Mouse (Mus musculus): ENCODE results near the gene Idh3g. TPM values are rescaled to one million over a fixed set of nuclear protein-coding genes. Genes with fewer than 3 reads are reported as not detected.

The Idh3g gene
- 100 to 1,000 TPM; 187 to 203 TPM for total RNA-seq (2021)
- long read RNA-seq, experiment 1, partial matches to known transcripts, result 3 of 168 reads
- long read RNA-seq, experiment 1, other reads (novel, unspliced or antisense), result 164 of 168 reads
- long read RNA-seq, experiment 2, partial matches to known transcripts, result 5 of 150 reads
- long read RNA-seq, experiment 2, other reads (novel, unspliced or antisense), result 142 of 150 reads

DNA sequence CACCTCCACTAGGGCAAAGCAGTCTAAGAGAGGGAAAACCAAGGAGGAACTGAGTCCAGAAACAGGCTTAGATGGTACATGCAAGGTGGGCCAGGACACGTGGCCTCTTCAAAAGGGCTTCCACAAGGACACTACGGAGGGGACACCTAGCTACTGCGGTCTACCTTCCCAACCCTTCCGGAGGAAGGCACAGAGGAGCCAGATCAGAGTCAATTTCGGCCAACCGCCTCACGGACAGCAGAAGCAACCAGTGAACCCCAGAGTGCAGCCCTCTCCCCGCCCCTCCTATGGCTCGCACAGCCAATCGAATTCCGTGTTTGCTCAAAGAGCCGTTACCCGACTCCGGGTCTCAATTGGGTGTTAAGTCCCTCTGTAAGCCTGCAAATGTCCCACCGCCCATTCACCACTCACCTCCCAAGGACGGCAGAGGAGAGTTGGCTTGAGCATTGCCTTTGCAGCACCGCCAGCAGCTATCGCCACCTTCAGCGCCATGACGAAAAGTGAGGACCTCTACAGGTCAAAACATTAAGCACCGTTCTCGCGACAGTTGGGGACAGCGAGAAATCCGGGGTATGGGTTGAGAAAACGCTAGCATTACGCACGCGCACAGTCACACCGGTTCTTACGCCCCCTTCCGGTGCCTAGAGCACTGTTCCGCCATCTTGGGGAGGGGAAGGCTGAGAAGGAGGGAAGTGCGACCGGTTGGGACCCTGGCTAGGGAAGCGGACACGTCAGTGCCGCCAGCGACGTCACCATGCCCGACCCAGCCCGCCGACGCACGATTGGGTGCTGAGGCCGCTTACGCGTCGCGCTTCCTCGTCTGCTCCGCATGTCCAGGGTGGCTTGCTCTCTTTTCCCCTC, at the start of gene Idh3g, which contains the start of gene Ssr4:
Gene Idh3g (minus strand): TSS at position 534 of the 861 bp plus-strand sequence.
Gene Ssr4 (plus strand): TSS at position 665 of the 861 bp plus-strand sequence.
- peak; percentile 83 to 91 for DNase-seq (ENCODE audit: low spot score in 2 of 2)

DNA sequence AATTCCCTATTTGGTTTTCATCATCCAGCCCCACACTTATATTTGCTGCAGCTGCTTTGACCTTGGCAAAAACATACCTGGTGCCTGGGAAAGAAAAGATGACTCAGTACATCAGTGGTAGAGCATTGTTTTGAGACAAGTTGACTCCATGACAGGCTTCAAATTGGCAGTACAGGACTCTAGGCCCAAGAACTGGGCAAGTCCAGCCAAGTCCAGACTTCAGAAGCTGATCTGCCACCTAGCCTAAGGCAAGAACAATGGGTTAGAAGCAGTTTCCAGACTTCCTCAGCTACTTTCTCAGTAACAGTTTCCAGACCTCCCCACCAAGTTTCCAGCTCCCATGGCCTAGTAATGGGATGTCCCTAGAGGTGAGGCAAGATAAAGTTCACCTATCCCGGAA, 49.0 kb upstream of the Idh3g start:
- no peak for DNase-seq (ENCODE audit: low spot score in 2 of 2)

DNA sequence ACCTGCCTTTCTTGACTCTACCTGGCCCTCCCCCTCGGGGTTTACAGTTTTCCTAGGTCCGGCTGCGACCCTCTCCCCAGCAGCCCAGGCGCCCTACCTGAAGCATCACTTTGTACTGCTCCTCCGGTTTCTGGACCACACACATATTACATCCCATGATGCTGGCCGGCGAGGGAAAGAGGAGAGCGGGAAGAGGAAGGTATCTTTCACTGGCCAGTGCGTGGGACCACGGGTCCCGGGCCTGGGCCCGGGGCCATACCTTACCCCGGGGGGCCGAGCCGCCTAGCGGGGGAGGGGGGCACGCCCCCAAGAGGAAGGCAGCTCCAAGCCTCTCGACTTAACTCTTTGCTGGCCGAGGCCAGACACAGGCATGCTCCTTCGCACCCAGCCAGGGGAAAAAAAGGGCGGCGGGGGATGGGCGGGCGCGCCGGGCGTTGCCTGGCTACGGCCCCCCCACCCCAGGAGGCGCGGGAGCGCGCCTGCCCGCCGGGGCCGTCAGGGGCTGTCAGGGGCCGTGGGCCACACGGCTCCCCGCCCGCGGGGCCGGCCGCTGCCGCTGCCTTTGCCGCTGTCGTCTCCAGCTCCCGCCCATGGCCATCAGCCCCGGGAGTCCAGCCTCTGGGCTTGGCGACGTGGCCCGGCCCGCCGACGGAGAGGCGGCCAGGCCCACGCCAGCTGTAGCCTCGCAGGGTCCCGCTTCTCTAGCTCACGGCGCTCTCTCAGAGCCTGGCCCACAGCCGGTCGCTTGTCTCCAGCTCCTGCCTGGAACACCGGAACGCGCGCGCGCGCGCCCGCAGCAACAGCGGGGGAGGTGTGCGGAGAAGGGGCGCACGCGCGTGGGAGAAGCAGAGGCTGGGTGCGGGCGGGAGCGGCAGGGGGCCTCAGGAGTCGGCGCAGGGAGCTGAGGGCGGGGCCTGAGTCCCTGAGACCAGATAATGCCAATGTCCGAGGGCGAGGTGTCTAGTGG, 37.8 kb upstream of the Idh3g start, which contains the start of gene Pdzd4:
Gene Pdzd4 (minus strand): TSS at position 785 of the 967 bp plus-strand sequence.
- DNase-seq (ENCODE audit: low spot score in 2 of 2), result peak; percentile 34 to 52

DNA sequence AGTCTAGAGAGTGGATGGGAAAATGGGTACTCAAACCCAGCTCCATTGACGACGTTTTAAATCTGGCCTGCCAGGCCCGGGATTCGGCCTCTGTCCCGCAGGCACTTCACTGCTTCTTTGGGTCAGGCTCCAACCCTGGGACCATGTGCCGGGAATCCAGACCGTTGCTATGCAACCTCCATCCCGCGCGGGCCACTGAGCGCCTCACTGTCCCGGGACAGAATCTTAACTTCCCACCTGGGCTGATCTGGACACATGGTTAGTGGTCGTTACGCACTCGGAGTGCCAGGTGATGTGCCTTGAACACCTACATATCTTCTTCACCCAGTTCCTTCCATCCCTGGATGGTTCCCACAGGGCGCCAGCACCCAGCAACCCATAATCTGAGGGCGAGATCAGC, 37.0 kb upstream of the Idh3g start:
- no peak for DNase-seq (ENCODE audit: low spot score in 2 of 2)

DNA sequence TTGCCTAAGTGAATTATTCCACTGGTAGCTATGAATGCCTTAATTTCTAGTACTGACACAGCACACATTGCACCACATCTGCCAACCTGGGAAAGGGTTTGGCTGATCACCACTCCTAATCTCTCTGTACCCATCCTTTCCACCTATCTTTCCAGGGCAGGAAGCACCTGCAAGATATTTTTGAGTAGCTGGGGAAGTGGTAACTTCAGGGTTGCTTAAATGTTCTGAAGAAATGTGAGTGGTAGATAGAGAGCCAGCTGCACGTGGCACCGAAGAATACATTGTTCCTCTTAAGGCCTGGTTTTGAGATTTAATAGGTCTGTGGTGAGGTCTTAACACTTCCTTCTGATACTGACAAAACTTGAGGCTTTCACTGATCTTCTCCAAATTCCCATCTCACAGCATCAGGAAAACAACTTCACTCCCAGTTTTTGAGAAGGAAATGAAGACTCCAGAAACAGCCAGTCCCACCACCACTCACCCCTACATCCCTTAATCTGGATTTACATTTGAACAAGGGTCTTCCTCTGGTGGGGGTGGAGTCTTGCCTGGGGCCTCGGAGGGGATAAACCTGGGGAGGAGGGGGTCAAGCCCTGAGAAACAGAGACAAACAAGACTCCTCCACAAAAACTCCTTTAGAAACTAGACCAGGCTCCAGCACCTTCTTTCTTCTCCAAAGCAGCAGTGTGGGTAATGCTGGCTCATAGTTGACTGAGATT, 30.1 kb upstream of the Idh3g start:
- DNase-seq (ENCODE audit: low spot score in 2 of 2), result no peak

DNA sequence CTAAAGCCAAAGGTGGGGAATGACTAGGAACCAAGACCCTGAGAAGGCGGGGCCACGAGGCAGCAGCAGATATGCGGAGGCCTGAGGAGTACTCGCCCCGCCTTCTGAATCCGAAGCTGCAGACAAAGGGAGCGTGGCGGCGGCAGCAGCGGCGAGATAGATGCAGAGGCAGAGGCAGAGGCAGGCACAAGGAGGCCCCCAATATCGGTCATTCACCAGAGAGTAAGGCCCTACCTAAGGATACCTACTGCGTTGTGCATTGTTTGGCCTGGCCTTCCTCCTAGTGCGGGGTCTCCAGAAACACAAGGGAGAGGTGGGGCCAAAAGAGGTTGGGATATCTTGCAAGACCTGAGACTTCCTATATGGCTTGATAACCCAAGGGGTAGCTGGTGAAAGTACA, 28.4 kb upstream of the Idh3g start:
- no peak for DNase-seq (ENCODE audit: low spot score in 2 of 2)

DNA sequence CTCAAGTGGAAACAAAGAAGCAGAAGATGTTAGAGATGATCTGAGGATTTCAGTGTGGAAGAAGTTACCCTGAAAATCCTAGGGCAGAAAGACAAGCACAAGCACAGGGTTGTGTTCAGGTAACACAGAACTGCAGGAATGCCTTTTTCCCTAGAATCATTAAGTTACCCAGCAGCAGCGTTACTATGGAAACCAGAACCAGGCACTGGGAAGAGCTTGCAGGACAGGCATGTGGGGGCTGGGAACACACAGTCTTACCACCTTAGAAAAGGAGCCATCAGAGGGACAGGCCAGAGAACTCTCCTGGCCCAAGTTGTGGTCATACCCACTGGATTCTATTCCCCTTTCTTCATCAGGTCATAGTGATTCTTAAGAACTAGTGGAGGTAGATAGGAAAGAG, 19.1 kb upstream of the Idh3g start:
- DNase-seq (ENCODE audit: low spot score in 2 of 2), result no peak

DNA sequence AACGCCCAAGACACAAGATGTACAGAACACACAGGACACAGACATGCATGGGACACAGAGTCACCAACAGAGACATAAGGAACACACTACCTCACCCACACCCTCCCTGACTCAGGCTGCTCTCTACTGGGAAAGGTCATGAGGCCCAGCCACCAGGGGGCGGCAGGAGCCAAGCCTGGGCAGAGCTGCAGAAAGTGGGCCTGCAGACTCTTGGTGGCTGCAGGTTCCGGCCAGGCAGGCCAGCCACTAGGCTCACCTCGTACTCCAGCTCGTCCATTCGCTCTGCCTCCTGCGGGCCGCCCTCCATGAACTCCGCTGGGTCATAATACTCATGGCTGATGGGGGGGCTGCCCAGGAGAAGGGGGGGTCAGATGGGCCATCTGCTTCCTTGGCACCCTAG, 11.8 kb upstream of the Idh3g start:
- DNase-seq (ENCODE audit: low spot score in 2 of 2), result peak; percentile 53 to 55

DNA sequence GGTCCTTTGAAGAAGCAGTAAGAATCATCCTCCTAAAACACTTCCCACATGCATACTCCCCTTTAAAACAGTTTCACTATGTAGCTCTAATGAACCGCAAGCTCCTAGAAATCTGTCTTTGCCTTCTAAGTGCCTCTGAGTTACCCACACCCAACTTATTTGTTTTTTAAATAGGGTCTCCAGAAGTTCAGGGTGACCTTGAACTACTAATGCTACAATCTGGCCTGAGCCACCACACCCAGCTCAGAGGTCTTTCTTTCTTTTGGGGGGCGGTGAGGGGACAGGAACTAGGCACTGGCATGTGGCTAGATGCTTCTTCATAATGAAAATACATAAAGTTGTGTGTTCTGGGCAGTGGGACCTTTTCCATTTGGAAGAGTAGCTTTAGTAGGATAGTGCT, 10.8 kb upstream of the Idh3g start:
- no peak for DNase-seq (ENCODE audit: low spot score in 2 of 2)

DNA sequence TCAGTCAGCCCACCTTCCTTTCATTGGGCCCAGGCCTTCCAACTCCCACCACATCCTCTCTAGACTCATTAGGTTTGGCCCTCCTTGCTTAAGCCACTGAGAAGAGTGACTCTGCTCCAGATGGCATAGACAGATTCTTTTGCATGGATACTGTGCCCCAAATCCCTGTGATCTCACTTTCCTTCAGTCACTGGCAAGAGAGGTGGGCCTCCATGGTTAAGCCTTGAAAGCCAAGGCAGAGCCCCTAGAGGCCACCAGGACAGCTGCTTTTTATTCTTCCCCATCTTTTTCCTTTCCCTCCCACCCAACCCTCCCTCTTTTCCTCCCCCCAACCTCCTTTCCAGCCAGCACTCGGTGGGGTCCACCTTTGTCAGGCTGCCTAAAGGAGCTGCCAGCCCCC, 6.8 kb upstream of the Idh3g start:
- no peak for DNase-seq (ENCODE audit: low spot score in 2 of 2)

DNA sequence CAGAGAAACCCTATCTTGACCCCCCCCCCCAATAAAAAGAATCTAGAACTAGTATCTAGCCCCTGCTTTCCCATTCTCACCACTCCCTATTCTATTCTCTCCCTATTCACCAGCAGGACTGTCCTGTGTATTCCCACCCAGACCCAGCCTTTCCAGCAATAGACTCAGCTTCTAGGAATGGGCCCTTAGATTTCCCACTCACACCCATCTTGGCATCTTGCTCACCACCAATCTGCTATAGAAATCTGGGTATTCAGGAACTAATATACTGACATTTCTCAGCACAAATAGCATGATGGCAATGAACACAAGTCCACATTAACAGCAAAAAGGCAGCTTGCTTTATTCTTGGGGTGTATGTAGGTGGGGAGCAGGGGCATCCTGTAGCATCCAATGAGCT, 6.3 kb upstream of the Idh3g start:
- no peak for DNase-seq (ENCODE audit: low spot score in 2 of 2)

DNA sequence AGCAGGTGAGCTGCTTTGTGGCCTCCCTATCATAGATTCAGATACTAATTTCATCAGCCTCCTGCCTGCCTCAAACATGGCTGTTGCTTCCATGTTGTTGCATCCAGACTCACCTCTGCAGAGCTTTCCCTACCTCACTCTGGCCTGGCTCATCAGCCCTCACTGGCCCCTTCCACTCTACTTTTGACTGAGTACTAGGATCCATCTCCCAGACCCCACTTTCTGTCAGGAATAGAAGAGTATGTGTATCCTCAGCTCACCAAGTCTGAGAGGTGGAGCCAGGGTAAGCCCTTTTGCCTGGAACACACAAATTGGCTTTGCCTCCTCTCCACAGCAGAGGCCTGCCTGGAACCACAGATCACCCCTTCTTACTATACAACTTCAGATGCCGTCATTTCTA, 1.8 kb upstream of the Idh3g start:
- no peak for DNase-seq (ENCODE audit: low spot score in 2 of 2)

DNA sequence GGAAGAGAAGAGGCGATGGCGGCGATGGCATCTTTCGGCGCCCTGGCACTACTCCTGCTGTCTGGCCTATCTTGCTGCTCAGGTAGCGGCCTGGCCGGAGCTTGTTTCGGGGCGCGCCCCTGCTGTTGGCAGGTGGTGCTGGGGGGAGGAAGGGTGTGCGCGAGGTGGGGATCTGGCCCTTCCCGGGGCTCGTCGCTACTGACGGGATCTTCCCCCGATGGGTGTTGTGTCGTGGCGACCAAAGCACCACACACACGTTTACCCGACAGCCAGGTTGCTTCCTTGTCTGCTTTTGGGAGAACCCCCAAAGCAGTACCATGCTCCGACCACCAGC, 495 bp upstream of the Idh3g start:
- no peak for DNase-seq (ENCODE audit: low spot score in 2 of 2)

DNA sequence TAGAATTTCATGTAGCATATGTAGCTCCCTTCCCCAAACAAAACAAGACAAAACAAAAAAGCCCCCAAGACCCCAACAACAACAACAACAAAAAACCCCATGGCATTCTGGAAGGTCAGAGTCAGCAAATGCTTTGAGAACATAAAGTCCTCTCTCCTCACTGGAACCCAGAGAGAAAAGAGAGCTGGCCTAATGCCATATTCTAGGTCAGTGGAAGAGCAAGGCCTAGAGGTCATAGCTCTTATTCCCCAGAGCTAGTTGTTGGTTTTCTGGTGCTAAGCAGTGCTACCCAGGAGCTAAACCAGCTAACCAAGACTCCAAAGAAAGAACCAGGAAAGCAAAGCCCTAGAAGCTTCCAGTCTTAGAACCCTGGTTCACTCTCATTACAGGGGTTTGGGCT, 1.0 kb downstream of the Idh3g start:
- DNase-seq (ENCODE audit: low spot score in 2 of 2), result no peak

DNA sequence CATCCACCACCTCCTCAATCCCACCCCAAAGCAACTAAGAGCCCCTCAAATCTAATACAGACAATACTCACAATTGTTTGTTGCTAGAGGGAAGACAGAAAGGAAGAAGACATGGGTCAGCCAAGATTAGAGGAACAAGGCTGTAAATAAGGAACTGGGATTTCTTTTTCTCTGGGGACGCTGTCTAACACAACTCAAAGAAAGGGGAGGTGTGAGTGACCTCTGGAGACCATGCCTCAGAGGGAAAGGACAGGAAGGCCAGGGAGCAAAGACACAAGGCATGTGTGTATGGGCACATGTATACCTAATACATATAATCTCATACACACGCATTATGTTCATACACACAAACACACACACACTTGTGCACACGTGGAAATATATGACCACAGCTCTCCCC, 4.5 kb downstream of the Idh3g start:
- DNase-seq (ENCODE audit: low spot score in 2 of 2), result no peak

DNA sequence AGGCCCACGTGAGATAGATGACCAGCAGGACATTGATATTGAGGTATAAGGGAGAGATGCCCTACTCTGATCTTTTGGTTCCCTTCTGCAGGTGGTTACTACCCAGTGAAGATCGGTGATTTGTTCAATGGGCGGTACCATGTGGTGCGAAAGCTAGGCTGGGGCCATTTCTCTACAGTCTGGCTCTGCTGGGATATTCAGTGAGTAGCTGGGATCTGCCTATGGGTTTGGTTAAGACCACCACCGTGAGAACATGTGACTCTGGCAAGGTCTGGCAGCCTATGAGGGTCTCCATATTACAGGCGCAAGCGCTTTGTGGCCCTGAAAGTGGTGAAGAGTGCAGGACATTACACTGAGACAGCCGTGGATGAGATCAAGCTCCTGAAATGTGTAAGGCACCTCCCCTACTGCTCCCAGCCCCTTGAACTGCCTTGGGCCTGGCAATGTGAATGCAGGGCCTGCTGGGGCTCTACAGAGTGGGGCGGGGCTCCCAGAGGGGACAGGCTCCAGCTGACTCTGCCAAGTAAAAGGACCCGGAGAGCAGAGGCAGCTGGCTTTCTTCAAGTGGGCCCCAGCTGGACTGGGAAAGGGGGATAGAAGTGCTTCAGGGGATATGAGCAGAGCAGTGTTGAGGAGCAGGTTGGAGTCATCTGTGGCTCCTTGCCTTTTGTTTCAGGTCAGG, 11.8 kb downstream of the Idh3g start:
- DNase-seq (ENCODE audit: low spot score in 2 of 2), result no peak

DNA sequence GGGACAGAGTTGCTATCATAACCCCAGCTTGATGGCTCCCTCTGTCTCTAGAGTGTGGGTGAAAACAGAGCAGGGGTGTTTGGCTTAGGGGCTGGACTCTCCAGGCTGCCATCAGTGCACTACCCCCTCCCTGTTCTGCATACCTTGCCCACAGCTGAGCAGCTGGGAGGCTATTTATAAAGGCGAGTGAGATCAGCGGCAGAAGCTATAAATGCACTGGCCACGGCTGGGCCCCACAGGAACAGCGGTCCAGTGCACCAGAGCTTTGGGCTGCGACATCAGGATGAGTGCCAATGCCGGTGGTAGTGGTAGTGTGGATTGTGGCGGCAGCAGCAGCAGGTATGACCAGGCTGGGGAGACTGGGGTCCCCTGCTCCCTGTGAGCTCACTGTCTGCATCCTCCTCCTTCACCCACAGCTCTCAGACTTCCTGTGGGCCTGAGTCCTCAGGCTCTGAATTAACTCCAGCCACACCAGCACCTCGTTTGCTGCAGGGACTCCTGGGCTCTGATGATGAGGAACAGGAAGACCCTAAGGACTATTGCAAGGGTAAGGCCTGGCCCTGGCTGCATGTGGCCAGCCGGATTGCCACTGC, 12.4 kb downstream of the Idh3g start, which contains the start of gene Srpk3:
Gene Srpk3 (plus strand): TSS at position 238 of the 593 bp plus-strand sequence.
- DNase-seq (ENCODE audit: low spot score in 2 of 2), result peak in 1 of 2 experiments; percentile 47

DNA sequence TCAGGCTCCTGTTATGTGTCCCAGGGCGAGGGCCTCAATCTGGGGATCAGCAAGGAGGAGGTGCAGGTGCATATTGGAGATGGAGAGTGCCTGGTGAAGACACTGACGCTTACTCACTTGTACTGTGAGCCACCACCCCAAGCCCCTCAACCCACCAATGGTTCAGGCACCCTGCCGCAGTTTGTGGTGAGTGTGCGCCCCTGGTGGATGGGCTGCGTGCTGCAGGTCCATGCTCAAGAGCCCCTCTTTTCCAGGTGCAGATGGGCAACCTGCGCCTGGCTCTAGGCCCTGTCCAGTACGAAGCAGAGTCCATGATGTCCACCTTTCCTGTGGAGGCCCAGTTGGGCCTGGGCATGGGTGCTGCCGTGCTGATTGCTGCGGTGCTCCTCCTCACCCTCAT, 19.4 kb downstream of the Idh3g start:
- no peak for DNase-seq (ENCODE audit: low spot score in 2 of 2)

DNA sequence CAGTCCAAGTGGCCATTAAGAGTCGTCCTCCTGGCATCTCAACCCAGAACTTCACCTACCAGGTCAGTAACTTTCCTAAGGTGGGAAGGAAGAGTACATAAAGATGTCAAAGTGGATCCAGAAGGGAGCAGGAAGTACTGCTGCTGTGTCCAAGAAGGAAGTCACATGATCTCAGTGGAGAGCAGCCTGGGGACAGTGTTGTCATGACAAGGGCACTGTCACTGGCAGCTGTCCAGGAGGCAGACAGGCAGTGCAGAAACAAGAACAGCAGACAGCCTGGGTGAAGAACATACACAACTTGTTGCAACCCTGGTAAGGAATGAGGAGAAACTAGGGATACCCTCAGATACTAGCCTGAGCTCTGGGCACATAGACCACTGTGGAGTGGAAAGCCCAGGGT, 21.4 kb downstream of the Idh3g start:
- no peak for DNase-seq (ENCODE audit: low spot score in 2 of 2)
